Mouse (Mus musculus): Measurements from ENCODE around the gene Myl3.

Gene Myl3

DNA sequence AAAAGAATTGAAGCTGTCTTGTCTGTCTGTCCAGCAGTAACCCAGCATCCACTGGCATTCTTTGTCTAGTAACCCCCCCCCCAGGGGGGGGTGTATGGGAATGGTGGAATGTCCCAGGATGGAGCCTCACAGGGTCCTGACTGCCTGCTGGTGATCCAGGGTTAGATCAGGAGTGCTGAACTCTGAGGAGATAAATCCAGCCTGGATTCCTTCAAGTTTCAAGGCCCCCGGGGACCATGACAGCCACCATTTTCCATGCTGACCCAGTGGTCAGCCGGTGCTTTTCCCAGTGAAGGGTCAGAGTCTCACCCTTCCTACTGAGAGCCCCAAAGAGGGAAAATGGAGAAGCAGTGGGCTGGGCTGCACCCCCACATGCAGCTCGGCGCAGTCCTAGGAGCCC is 9.8 kb upstream of the Myl3 start:
- no peak for DNase-seq (ENCODE audit: low spot score in 2 of 2)

- DNase-seq (ENCODE audit: low spot score in 2 of 2) = peak; percentile 36 to 64
Measured at GRCm38 (mm10) chr9:110732623-110733022, 9.0 kb upstream of the Myl3 start.

GRCm38 (mm10) chr9:110733102-110733501 is 8.6 kb upstream of the Myl3 start:
- no peak for DNase-seq (ENCODE audit: low spot score in 2 of 2)

GRCm38 (mm10) chr9:110734154-110734553 is 7.5 kb upstream of the Myl3 start:
- no peak for DNase-seq (ENCODE audit: low spot score in 2 of 2)

DNA sequence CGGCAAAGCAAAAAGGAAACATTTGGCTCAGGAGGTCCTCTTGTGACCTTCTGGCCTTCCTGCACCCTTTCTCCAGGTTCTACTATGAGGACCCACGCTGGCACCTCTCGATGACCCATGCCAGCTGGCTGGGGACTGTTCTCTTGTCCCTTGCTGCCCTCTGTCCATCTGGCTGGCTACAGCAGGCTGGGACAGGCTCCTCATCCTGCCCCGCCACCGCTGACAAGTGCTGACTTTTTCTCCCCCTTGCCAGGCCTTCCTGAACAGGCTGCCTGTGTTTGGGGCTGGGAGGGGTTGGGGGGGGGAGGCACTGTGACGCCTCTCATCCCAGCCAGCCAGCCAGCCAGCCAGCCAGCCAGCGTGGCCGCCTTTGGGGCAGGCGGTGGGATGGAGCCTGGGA is 5.3 kb upstream of the Myl3 start:
- no peak for DNase-seq (ENCODE audit: low spot score in 2 of 2)

- DNase-seq (ENCODE audit: low spot score in 2 of 2) = no peak
Measured at GRCm38 (mm10) chr9:110738054-110738453, 3.6 kb upstream of the Myl3 start.

DNA sequence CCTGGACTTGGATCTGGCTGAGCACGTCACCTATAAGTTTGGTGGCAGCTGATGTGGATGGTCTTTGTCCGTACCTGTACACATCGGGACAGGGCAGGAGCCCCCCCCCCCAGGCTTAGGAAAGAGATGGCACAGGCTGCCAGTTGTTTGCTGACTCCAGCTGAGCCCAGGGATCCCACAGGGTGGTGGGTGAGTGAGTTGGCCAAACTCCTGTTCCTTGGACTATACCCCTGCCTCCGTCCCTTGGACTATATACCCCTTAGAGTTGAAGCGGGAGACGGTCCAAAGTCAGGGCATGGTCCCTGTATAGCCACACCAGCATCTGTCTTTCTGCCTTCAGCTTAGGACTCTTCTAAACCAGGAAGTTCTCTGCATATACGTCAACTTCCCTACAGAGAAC is 1.7 kb upstream of the Myl3 start:
- DNase-seq (ENCODE audit: low spot score in 2 of 2) = no peak

GRCm38 (mm10) chr9:110742295-110742950 is 762 bp downstream of the Myl3 start:
- DNase-seq (ENCODE audit: low spot score in 2 of 2) = no peak

- DNase-seq (ENCODE audit: low spot score in 2 of 2) = no peak
Measured at GRCm38 (mm10) chr9:110742951-110743455, 1.3 kb downstream of the Myl3 start.

GRCm38 (mm10) chr9:110743456-110744323 is 2.0 kb downstream of the Myl3 start:
- DNase-seq (ENCODE audit: low spot score in 2 of 2) = no peak

- DNase-seq (ENCODE audit: low spot score in 2 of 2) = no peak
Measured at GRCm38 (mm10) chr9:110745752-110746151, 4.1 kb downstream of the Myl3 start.

DNA sequence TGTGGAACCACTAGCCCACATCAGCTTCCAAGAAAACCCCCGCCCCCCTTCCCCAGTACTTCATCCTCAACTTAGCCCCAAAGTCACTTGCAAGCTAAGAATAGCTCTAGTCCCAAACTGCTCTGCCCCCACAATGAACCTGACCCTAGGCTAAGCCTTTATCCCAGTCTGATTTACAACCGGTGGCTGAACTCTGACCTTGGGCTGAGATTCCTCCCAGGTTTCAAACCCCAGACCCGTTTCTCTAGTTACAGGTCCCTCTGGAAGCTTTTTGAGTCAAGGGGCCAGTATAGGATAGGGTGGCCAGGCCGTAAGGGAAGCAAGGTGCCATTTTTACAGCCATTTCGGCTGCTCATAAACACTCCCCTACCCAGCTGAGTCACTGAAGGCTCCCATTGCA is 4.6 kb downstream of the Myl3 start:
- no peak for DNase-seq (ENCODE audit: low spot score in 2 of 2)

DNA sequence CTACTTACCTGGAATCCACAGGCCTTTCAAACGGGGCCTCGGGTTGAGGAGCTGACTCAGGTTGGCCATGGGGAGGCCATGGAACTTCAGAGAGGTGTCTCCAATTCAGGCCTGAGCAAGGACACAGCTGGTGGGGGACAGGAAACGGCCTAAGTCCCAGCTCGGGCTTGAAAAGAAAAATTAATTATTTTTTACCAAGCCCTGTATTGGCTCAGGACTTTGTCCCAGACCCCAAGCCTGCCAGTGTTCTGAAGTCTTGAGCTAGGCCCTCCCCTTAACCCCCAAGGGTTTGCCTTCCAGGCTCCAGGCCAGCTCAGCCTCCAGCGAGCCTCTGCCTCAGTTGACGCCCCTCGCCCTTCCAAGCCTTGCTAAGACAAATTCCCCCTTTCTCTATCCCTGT is 5.3 kb downstream of the Myl3 start, which contains the start of gene Pth1r:
Gene Pth1r (minus strand): TSS at position 185 of the 400 bp plus-strand sequence.
- DNase-seq (ENCODE audit: low spot score in 2 of 2) = no peak

DNA sequence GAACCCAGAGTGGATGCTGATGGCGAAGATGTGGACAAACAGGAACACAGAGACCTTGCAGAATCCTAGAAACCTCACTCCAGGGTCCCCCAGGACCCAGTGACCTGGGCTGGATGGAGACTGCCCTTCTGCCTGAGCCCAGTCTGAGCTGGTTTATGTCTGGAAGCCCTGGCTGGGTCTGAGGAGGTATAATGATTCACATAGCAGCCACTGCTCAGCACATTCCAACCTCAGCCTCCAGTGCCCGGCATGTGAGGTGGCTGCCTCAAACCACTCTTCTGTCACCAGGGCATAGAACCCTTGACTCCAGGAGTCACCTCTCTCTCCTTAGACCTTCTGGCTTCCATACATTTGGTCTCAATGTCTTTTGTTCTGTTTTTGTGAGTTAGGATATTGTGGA is 6.8 kb downstream of the Myl3 start:
- DNase-seq (ENCODE audit: low spot score in 2 of 2) = no peak

GRCm38 (mm10) chr9:110750404-110751187 is 8.9 kb downstream of the Myl3 start:
- DNase-seq (ENCODE audit: low spot score in 2 of 2) = no peak

DNA sequence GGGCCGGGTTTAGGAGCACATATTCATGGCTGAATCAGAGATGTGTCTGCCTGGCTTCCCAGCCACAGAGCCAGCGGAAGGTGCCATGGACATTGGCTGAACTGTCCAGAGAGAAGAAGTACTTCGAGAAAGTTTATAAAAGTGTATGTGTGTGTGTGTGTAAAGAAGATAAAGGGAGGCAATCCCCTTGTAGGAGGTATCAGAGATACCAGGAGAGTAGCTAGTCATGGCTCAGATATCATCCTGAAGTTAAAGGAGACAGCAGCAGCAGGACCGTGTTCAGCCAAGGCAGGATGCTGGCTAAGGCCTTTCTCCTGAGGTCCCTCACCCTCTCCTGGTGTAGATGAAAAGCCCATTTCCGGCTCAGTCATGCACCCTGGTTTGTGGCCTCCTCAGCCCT is 9.8 kb downstream of the Myl3 start:
- no peak for DNase-seq (ENCODE audit: low spot score in 2 of 2)

- DNase-seq (ENCODE audit: low spot score in 2 of 2) = no peak
Measured at GRCm38 (mm10) chr9:110752917-110753435, 11.3 kb downstream of the Myl3 start.

DNA sequence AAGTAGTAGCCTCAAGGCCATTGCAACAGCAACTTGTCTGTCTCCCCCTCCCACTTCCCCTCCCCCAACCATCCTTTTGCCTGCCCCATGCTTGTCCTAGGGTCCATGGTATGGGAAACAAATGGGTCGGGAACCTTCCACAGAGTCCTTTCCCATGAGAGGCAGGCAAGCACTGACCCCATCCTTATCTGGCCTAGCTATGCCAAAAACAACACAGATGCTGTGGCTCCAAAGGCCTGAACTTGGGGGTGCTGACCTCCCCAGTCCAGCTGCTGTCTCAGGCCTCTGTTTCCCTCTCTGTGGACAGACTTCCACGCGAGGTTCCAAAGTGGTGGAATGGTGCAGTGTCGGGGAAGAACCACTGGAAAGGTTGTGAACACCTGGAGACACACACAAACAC is 12.1 kb downstream of the Myl3 start:
- no peak for DNase-seq (ENCODE audit: low spot score in 2 of 2)

GRCm38 (mm10) chr9:110757816-110758215 is 16.2 kb downstream of the Myl3 start:
- no peak for DNase-seq (ENCODE audit: low spot score in 2 of 2)

- peak; percentile 24 to 29 for DNase-seq (ENCODE audit: low spot score in 2 of 2)
Measured at GRCm38 (mm10) chr9:110758605-110759004, 16.9 kb downstream of the Myl3 start.

DNA sequence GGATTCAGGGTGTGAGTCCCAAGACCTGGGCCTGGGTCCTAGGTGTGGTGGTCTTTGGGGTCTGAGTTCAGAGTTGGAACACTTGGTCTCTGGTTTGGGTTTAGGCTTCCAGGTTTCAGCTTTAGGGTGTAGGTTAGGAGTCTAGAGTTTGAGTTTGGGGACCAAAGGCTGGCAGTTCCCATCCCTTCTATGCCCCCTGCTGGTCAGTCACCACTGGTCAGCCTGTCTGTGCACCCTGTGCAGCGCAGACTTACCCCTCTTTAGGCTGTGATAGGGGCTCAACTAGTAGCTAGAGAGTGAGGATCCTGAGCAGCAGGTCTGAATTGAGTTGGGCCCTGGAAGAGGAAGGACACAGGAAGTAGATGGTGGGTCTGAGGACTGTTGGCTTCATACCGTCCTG is 17.6 kb downstream of the Myl3 start:
- DNase-seq (ENCODE audit: low spot score in 2 of 2) = peak; percentile 26 to 44

GRCm38 (mm10) chr9:110760886-110761285 is 19.2 kb downstream of the Myl3 start:
- no peak for DNase-seq (ENCODE audit: low spot score in 2 of 2)

Measured in right cerebral cortex, adult 2 months (tissue).